Mouse (Mus musculus): ENCODE measurements around the gene 2010300C02Rik. TPM values are rescaled to one million over a fixed set of nuclear protein-coding genes. Genes with fewer than 3 reads are reported as not detected.

2010300C02Rik gene
- total RNA-seq, 2 experiments from 2014 or later: 399 to 415 TPM

- Histone ChIP-seq H3K4me3 (no peak overlapping the region), H3K27ac (peak overlapping the region; percentile 89)
- no peak for DNase-seq (ENCODE audit: low spot score in 2 of 2)
- TF ChIP-seq CTCF (conservative IDR thresholded peaks at IDR 0.05): no peak
Observed at GRCm38 (mm10) chr1:37676967-37677512, 42.8 kb downstream of the 2010300C02Rik start.

- Histone ChIP-seq H3K27ac (peak overlapping the region; percentile 89), H3K4me3 (no peak overlapping the region)
- no peak for DNase-seq (ENCODE audit: low spot score in 2 of 2)
- peak; percentile 68 for TF ChIP-seq CTCF (conservative IDR thresholded peaks at IDR 0.05)
Observed at GRCm38 (mm10) chr1:37675444-37675843, 44.4 kb downstream of the 2010300C02Rik start.

GRCm38 (mm10) chr1:37674266-37674665 lies 45.6 kb downstream of the 2010300C02Rik start:
- Histone ChIP-seq H3K27ac (peak overlapping the region; percentile 89), H3K4me3 (no peak overlapping the region)
- no peak for TF ChIP-seq CTCF (conservative IDR thresholded peaks at IDR 0.05)
- peak; percentile 68 to 80 for DNase-seq (ENCODE audit: low spot score in 2 of 2)

- Histone ChIP-seq H3K4me3 (no peak overlapping the region), H3K27ac (peak overlapping the region; percentile 78)
- DNase-seq (ENCODE audit: low spot score in 2 of 2): no peak
- no peak for TF ChIP-seq CTCF (conservative IDR thresholded peaks at IDR 0.05)
Observed at GRCm38 (mm10) chr1:37671316-37671715, 48.6 kb downstream of the 2010300C02Rik start.

GRCm38 (mm10) chr1:37667386-37667785 lies 52.5 kb downstream of the 2010300C02Rik start:
- peak overlapping the region; percentile 62; the same call in 1 of the 2 replicates for H3K27ac ChIP-seq
- no peak overlapping the region for H3K4me3 ChIP-seq
- no peak for DNase-seq (ENCODE audit: low spot score in 2 of 2)
- no peak for TF ChIP-seq CTCF (conservative IDR thresholded peaks at IDR 0.05)

- no peak for TF ChIP-seq CTCF (conservative IDR thresholded peaks at IDR 0.05)
- H3K4me3 ChIP-seq: no peak overlapping the region
- no peak for DNase-seq (ENCODE audit: low spot score in 2 of 2)
- peak overlapping the region; percentile 50; the same call in 1 of the 2 replicates for H3K27ac ChIP-seq
Observed at GRCm38 (mm10) chr1:37666587-37666986, 53.3 kb downstream of the 2010300C02Rik start.

- Histone ChIP-seq H3K27ac (peak overlapping the region; percentile 50), H3K4me3 (no peak overlapping the region)
- no peak for TF ChIP-seq CTCF (conservative IDR thresholded peaks at IDR 0.05)
- DNase-seq (ENCODE audit: low spot score in 2 of 2): no peak
Observed at GRCm38 (mm10) chr1:37665539-37666323, 54.2 kb downstream of the 2010300C02Rik start.

GRCm38 (mm10) chr1:37664496-37664895 lies 55.4 kb downstream of the 2010300C02Rik start:
- Histone ChIP-seq H3K27ac (peak overlapping the region; percentile 50), H3K4me3 (no peak overlapping the region)
- TF ChIP-seq CTCF (conservative IDR thresholded peaks at IDR 0.05): no peak
- no peak for DNase-seq (ENCODE audit: low spot score in 2 of 2)

GRCm38 (mm10) chr1:37663606-37664005 lies 56.3 kb downstream of the 2010300C02Rik start:
- H3K4me3 ChIP-seq: no peak overlapping the region
- no peak for DNase-seq (ENCODE audit: low spot score in 2 of 2)
- no peak for TF ChIP-seq CTCF (conservative IDR thresholded peaks at IDR 0.05)
- H3K27ac ChIP-seq: peak overlapping the region; percentile 84

GRCm38 (mm10) chr1:37656017-37656416 lies 63.9 kb downstream of the 2010300C02Rik start:
- TF ChIP-seq CTCF (conservative IDR thresholded peaks at IDR 0.05): no peak
- DNase-seq (ENCODE audit: low spot score in 2 of 2): no peak
- Histone ChIP-seq H3K27ac (no peak overlapping the region), H3K4me3 (no peak overlapping the region)

- TF ChIP-seq CTCF (conservative IDR thresholded peaks at IDR 0.05): peak; percentile 64
- no peak for DNase-seq (ENCODE audit: low spot score in 2 of 2)
- Histone ChIP-seq H3K4me3 (no peak overlapping the region), H3K27ac (no peak overlapping the region)
Observed at GRCm38 (mm10) chr1:37653992-37654391, 65.9 kb downstream of the 2010300C02Rik start.

- TF ChIP-seq CTCF (conservative IDR thresholded peaks at IDR 0.05): no peak
- H3K27ac ChIP-seq: no peak overlapping the region
- H3K4me3 ChIP-seq: no peak overlapping the region
- DNase-seq (ENCODE audit: low spot score in 2 of 2): no peak
Observed at GRCm38 (mm10) chr1:37647066-37647465, 72.8 kb downstream of the 2010300C02Rik start.

GRCm38 (mm10) chr1:37644501-37644900 lies 75.4 kb downstream of the 2010300C02Rik start:
- no peak overlapping the region for H3K4me3 ChIP-seq
- DNase-seq (ENCODE audit: low spot score in 2 of 2): no peak
- TF ChIP-seq CTCF (conservative IDR thresholded peaks at IDR 0.05): no peak
- H3K27ac ChIP-seq: no peak overlapping the region
